Mouse (Mus musculus): ENCODE results near the gene Nedd8. TPM values are rescaled to one million over a fixed set of nuclear protein-coding genes. Genes with fewer than 3 reads are reported as not detected.
A peak's percentile ranks its signal among the peaks of the same experiment; 100 is the strongest.

The Nedd8 gene
- polyA plus RNA-seq, 1 experiment from 2014 or later: 636 TPM

GRCm38 (mm10) chr14:55689433-55689832, 17.5 kb upstream of the Nedd8 start:
- ATAC-seq (replicated peaks; ENCODE audit: insufficient number of reproducible peaks, low FRiP score, low TSS enrichment, low read depth) (no peak), DNase-seq (ENCODE audit: low spot score) (no peak)
- Histone ChIP-seq H3K9me3 (replicated peaks; ENCODE audit: control insufficient read depth, low read length) (no peaks in the 10 kb centered on the region), H3K36me3 (replicated peaks; ENCODE audit: control insufficient read depth, insufficient read depth, low read depth, low read length) (no peaks in the 10 kb centered on the region), H3K4me1 (ENCODE audit: control insufficient read depth, insufficient read depth, low read length) (no peaks in the 10 kb centered on the region), H3K9ac (replicated peaks; ENCODE audit: low read length) (no peak overlapping the region), H3K4me2 (ENCODE audit: low read depth, low read length) (no peak overlapping the region), H3K27me3 (ENCODE audit: control insufficient read depth, insufficient read depth, low read length) (no peaks in the 10 kb centered on the region), H3K4me3 (ENCODE audit: low read depth, low read length) (no peak overlapping the region), H3K27ac (replicated peaks; ENCODE audit: low read depth, low read length) (no peak overlapping the region)
- 73% methylated on average over 10 of the region's 10 CpGs for WGBS

GRCm38 (mm10) chr14:55682118-55682493, 10.2 kb upstream of the Nedd8 start:
- Histone ChIP-seq H3K4me3 (ENCODE audit: low read depth, low read length) (peak overlapping the region; percentile 73), H3K9ac (replicated peaks; ENCODE audit: low read length) (no peak overlapping the region; the same call in 1 of the 2 replicates), H3K4me2 (ENCODE audit: low read depth, low read length) (peak overlapping the region; percentile 22), H3K9me3 (replicated peaks; ENCODE audit: control insufficient read depth, low read length) (no peaks in the 10 kb centered on the region), H3K36me3 (replicated peaks; ENCODE audit: control insufficient read depth, insufficient read depth, low read depth, low read length) (peaks cover 12% of the 10 kb centered on the region), H3K4me1 (ENCODE audit: control insufficient read depth, insufficient read depth, low read length) (no peaks in the 10 kb centered on the region), H3K27ac (replicated peaks; ENCODE audit: low read depth, low read length) (no peak overlapping the region), H3K27me3 (ENCODE audit: control insufficient read depth, insufficient read depth, low read length) (no peaks in the 10 kb centered on the region)
- 19% methylated on average over 3 of the region's 3 CpGs for WGBS
- ATAC-seq (replicated peaks; ENCODE audit: insufficient number of reproducible peaks, low FRiP score, low TSS enrichment, low read depth): peak; percentile 49
- no peak for DNase-seq (ENCODE audit: low spot score)

- peak; percentile 95 for ATAC-seq (replicated peaks; ENCODE audit: insufficient number of reproducible peaks, low FRiP score, low TSS enrichment, low read depth)
Observed at GRCm38 (mm10) chr14:55681160-55682117, 9.5 kb upstream of the Nedd8 start, which contains the start of gene Tinf2. Gene Tinf2 (minus strand): TSS chr14:55681820.

GRCm38 (mm10) chr14:55677615-55678014, 5.7 kb upstream of the Nedd8 start:
- no peak for ATAC-seq (replicated peaks; ENCODE audit: insufficient number of reproducible peaks, low FRiP score, low TSS enrichment, low read depth)
- no peak overlapping the region for H3K4me2 ChIP-seq (ENCODE audit: low read depth, low read length)
- 88% methylated on average over 4 of the region's 4 CpGs for WGBS
- no peaks in the 10 kb centered on the region for H3K9me3 ChIP-seq (replicated peaks; ENCODE audit: control insufficient read depth, low read length)
- no peak for DNase-seq (ENCODE audit: low spot score)
- H3K4me1 ChIP-seq (ENCODE audit: control insufficient read depth, insufficient read depth, low read length): no peaks in the 10 kb centered on the region
- H3K27me3 ChIP-seq (ENCODE audit: control insufficient read depth, insufficient read depth, low read length): no peaks in the 10 kb centered on the region
- no peak overlapping the region for H3K27ac ChIP-seq (replicated peaks; ENCODE audit: low read depth, low read length)
- no peak overlapping the region for H3K9ac ChIP-seq (replicated peaks; ENCODE audit: low read length)
- no peak overlapping the region for H3K4me3 ChIP-seq (ENCODE audit: low read depth, low read length)
- H3K36me3 ChIP-seq (replicated peaks; ENCODE audit: control insufficient read depth, insufficient read depth, low read depth, low read length): peaks cover 17% of the 10 kb centered on the region

More at GRCm38 (mm10) chr14:55681160-55682117, 9.5 kb upstream of the Nedd8 start, which contains the start of gene Tinf2:
- Histone ChIP-seq H3K4me2 (ENCODE audit: low read depth, low read length) (peak within 1 kb of the TSS; percentile 69), H3K4me1 (ENCODE audit: control insufficient read depth, insufficient read depth, low read length) (no peaks in the 10 kb centered on the region), H3K27me3 (ENCODE audit: control insufficient read depth, insufficient read depth, low read length) (no peaks in the 10 kb centered on the region), H3K9ac (replicated peaks; ENCODE audit: low read length) (peak within 1 kb of the TSS; percentile 79), H3K36me3 (replicated peaks; ENCODE audit: control insufficient read depth, insufficient read depth, low read depth, low read length) (peaks cover 17% of the 10 kb centered on the region), H3K27ac (replicated peaks; ENCODE audit: low read depth, low read length) (peak within 1 kb of the TSS; percentile 63; the same call in 1 of the 2 replicates), H3K9me3 (replicated peaks; ENCODE audit: control insufficient read depth, low read length) (no peaks in the 10 kb centered on the region), H3K4me3 (ENCODE audit: low read depth, low read length) (peak within 1 kb of the TSS; percentile 73)
- under 1% methylated on average over 66 of the region's 66 CpGs for WGBS
- peak; percentile 97 for DNase-seq (ENCODE audit: low spot score)

- Histone ChIP-seq H3K4me3 (ENCODE audit: low read depth, low read length) (peak overlapping the region; percentile 70), H3K9ac (replicated peaks; ENCODE audit: low read length) (peak overlapping the region; percentile 18), H3K27ac (replicated peaks; ENCODE audit: low read depth, low read length) (no peak overlapping the region; the same call in 1 of the 2 replicates), H3K36me3 (replicated peaks; ENCODE audit: control insufficient read depth, insufficient read depth, low read depth, low read length) (peaks cover 5% of the 10 kb centered on the region), H3K9me3 (replicated peaks; ENCODE audit: control insufficient read depth, low read length) (no peaks in the 10 kb centered on the region), H3K4me2 (ENCODE audit: low read depth, low read length) (peak overlapping the region; percentile 35), H3K4me1 (ENCODE audit: control insufficient read depth, insufficient read depth, low read length) (no peaks in the 10 kb centered on the region), H3K27me3 (ENCODE audit: control insufficient read depth, insufficient read depth, low read length) (no peaks in the 10 kb centered on the region)
- 78% methylated on average over 7 of the region's 7 CpGs for WGBS
- DNase-seq (ENCODE audit: low spot score) (no peak), ATAC-seq (replicated peaks; ENCODE audit: insufficient number of reproducible peaks, low FRiP score, low TSS enrichment, low read depth) (no peak)
Observed at GRCm38 (mm10) chr14:55672741-55673060, 777 bp upstream of the Nedd8 start.

- 0% methylated on average over 12 of the region's 12 CpGs for WGBS
- peak; percentile 62 for DNase-seq (ENCODE audit: low spot score)
- peak overlapping the region; percentile 74 for H3K4me2 ChIP-seq (ENCODE audit: low read depth, low read length)
- no peaks in the 10 kb centered on the region for H3K9me3 ChIP-seq (replicated peaks; ENCODE audit: control insufficient read depth, low read length)
- H3K4me1 ChIP-seq (ENCODE audit: control insufficient read depth, insufficient read depth, low read length): no peaks in the 10 kb centered on the region
- peak; percentile 49; the same call in 1 of the 2 replicates for ATAC-seq (replicated peaks; ENCODE audit: insufficient number of reproducible peaks, low FRiP score, low TSS enrichment, low read depth)
- H3K27ac ChIP-seq (replicated peaks; ENCODE audit: low read depth, low read length): peak overlapping the region; percentile 70
- peak overlapping the region; percentile 70 for H3K4me3 ChIP-seq (ENCODE audit: low read depth, low read length)
- no peaks in the 10 kb centered on the region for H3K27me3 ChIP-seq (ENCODE audit: control insufficient read depth, insufficient read depth, low read length)
- H3K9ac ChIP-seq (replicated peaks; ENCODE audit: low read length): peak overlapping the region; percentile 78
- H3K36me3 ChIP-seq (replicated peaks; ENCODE audit: control insufficient read depth, insufficient read depth, low read depth, low read length): peaks cover under 1% of the 10 kb centered on the region
Observed at GRCm38 (mm10) chr14:55671486-55671832, 465 bp downstream of the Nedd8 start.

GRCm38 (mm10) chr14:55660636-55661035, 11.3 kb downstream of the Nedd8 start:
- H3K4me2 ChIP-seq (ENCODE audit: low read depth, low read length): peak overlapping the region; percentile 31; the same call in 1 of the 2 replicates
- 47% methylated on average over 2 of the region's 2 CpGs for WGBS
- H3K9ac ChIP-seq (replicated peaks; ENCODE audit: low read length): no peak overlapping the region
- DNase-seq (ENCODE audit: low spot score): no peak
- ATAC-seq (replicated peaks; ENCODE audit: insufficient number of reproducible peaks, low FRiP score, low TSS enrichment, low read depth): no peak
- H3K4me1 ChIP-seq (ENCODE audit: control insufficient read depth, insufficient read depth, low read length): no peaks in the 10 kb centered on the region
- H3K27ac ChIP-seq (replicated peaks; ENCODE audit: low read depth, low read length): no peak overlapping the region
- no peaks in the 10 kb centered on the region for H3K27me3 ChIP-seq (ENCODE audit: control insufficient read depth, insufficient read depth, low read length)
- H3K9me3 ChIP-seq (replicated peaks; ENCODE audit: control insufficient read depth, low read length): no peaks in the 10 kb centered on the region
- H3K4me3 ChIP-seq (ENCODE audit: low read depth, low read length): peak overlapping the region; percentile 70; the same call in 1 of the 2 replicates
- H3K36me3 ChIP-seq (replicated peaks; ENCODE audit: control insufficient read depth, insufficient read depth, low read depth, low read length): no peaks in the 10 kb centered on the region; the same call in 1 of the 2 replicates

Measured in embryonic facial prominence, embryonic 11.5 days (tissue).